8 mouse cellular contexts compared by ENCODE assay signal in genomic region chr8:85554391-85555180, GRCm38 (mm10). TPM values are rescaled to one million over a fixed set of nuclear protein-coding genes. Genes with fewer than 3 reads are reported as not detected.
DNase-seq lines count a peak whose midpoint lies in the region; ATAC-seq and TF ChIP-seq lines count a peak whose summit lies in the region.

No protein-coding gene starts in this region.

- TF ChIP-seq CTCF in ES-Bruce4 (IDR thresholded peaks at IDR 0.05; ENCODE audit: low read depth, low read length) = no peak
- no peak for TF ChIP-seq CTCF in heart, postnatal 0 days (IDR thresholded peaks at IDR 0.05; ENCODE audit: low read depth)

- no peak for TF ChIP-seq POLR2A in ES-Bruce4 (IDR thresholded peaks at IDR 0.05; ENCODE audit: insufficient read depth, low read length)

- H3K27ac ChIP-seq in ES-Bruce4 (ENCODE audit: insufficient read depth, low read length) = peak overlapping the region; percentile 79
- H3K27ac ChIP-seq in heart, postnatal 0 days (ENCODE audit: low read depth) = peak overlapping the region; percentile 96
- H3K27ac ChIP-seq in midbrain, embryonic 10.5 days (replicated peaks) = peak overlapping the region; percentile 94

- no peaks in the 10 kb centered on the region for H3K4me1 ChIP-seq in ES-Bruce4 (ENCODE audit: control insufficient read depth, insufficient read depth, low read length)
- 0 out of 2 replicates have a peak, but pooled peaks cover 11% of the 10 kb centered on the region for H3K4me1 ChIP-seq in heart, postnatal 0 days (ENCODE audit: control insufficient read depth, insufficient read depth)
- peaks cover 13% of the 10 kb centered on the region for H3K4me1 ChIP-seq in midbrain, embryonic 10.5 days

- peak overlapping the region; percentile 84 for H3K4me3 ChIP-seq in ES-Bruce4 (ENCODE audit: low read depth, low read length)
- peak overlapping the region; percentile 95 for H3K4me3 ChIP-seq in heart, postnatal 0 days (ENCODE audit: low read depth, low read length)
- peak overlapping the region; percentile 93 for H3K4me3 ChIP-seq in midbrain, embryonic 10.5 days

- peak; percentile 74 for ATAC-seq in heart, postnatal 0 days (ENCODE audit: insufficient read depth, low read depth)

- peaks cover 39% of the 10 kb centered on the region for H3K36me3 ChIP-seq in ES-Bruce4 (ENCODE audit: control insufficient read depth, insufficient read depth, low read length, poor library complexity, severe bottlenecking)
- H3K36me3 ChIP-seq in heart, postnatal 0 days (replicated peaks; ENCODE audit: control insufficient read depth, insufficient read depth, low read length) = peaks cover 30% of the 10 kb centered on the region
- peaks cover 40% of the 10 kb centered on the region for H3K36me3 ChIP-seq in midbrain, embryonic 10.5 days

- H3K4me2 ChIP-seq in heart, postnatal 0 days (ENCODE audit: low read depth, low read length) = peak overlapping the region; percentile 96

- peak; percentile 27 to 49 for DNase-seq in heart, adult 18-20 months
- DNase-seq in heart, adult 8-10 months (ENCODE audit: low spot score) = no peak
- DNase-seq in embryo, embryonic 11 days = peak; percentile 64
- DNase-seq in heart, postnatal 0 days (ENCODE audit: low spot score) = peak; percentile 31
- peak; percentile 8 to 21 for DNase-seq in layer of hippocampus, postnatal 36 days
- peak; percentile 13 for DNase-seq in midbrain, embryonic 10.5 days (ENCODE audit: low spot score)
- peak; percentile 67 for DNase-seq in telencephalon, adult 2 months (ENCODE audit: low read depth, low spot score)

- no peak for TF ChIP-seq EP300 in ES-Bruce4 (IDR thresholded peaks at IDR 0.05; ENCODE audit: insufficient read depth, low read depth, low read length)
- no peak for TF ChIP-seq EP300 in heart, postnatal 0 days (IDR thresholded peaks at IDR 0.05; ENCODE audit: low read depth)

- H3K9me3 ChIP-seq in ES-Bruce4 (replicated peaks; ENCODE audit: control insufficient read depth, insufficient read depth, low read length, poor library complexity, severe bottlenecking) = peaks cover 6% of the 10 kb centered on the region
- H3K9me3 ChIP-seq in heart, postnatal 0 days (replicated peaks; ENCODE audit: control insufficient read depth, low read length) = no peaks in the 10 kb centered on the region
- H3K9me3 ChIP-seq in midbrain, embryonic 10.5 days (replicated peaks) = no peaks in the 10 kb centered on the region

- under 1% methylated on average over 48 of the region's 66 CpGs for WGBS in heart, postnatal 0 days
- WGBS in midbrain, embryonic 10.5 days = 5% methylated on average over 66 of the region's 66 CpGs

- H3K27me3 ChIP-seq in ES-Bruce4 (ENCODE audit: control insufficient read depth, insufficient read depth, low read length, poor library complexity, severe bottlenecking) = no peaks in the 10 kb centered on the region; the same call in 1 of the 2 replicates
- no peaks in the 10 kb centered on the region for H3K27me3 ChIP-seq in heart, postnatal 0 days (ENCODE audit: control insufficient read depth, insufficient read depth, low read length)
- no peaks in the 10 kb centered on the region for H3K27me3 ChIP-seq in midbrain, embryonic 10.5 days (ENCODE audit: low read depth, poor library complexity, severe bottlenecking)

- H3K9ac ChIP-seq in ES-Bruce4 (ENCODE audit: low read depth, poor library complexity, severe bottlenecking) = peak overlapping the region; percentile 95
- peak overlapping the region; percentile 97 for H3K9ac ChIP-seq in heart, postnatal 0 days (replicated peaks; ENCODE audit: low read depth, low read length)

RNA-seq across cellular contexts. Expression of gene Dnaja2, which starts 0.6 kb away (rescaled TPM):
- total RNA-seq in heart, adult 18-20 months (2021) = 100 to 1,000 TPM; 284 to 287 TPM
- 100 to 1,000 TPM; 222 to 298 (median 267) TPM for total RNA-seq in heart, adult 8-10 months (2022)
- 221 and 234 TPM in 2 replicates for polyA plus RNA-seq in ES-Bruce4 (2011; ENCODE audit: insufficient read depth, insufficient read length, low read depth, missing spikeins)
- 72.3 and 104 TPM in 2 replicates for total RNA-seq in heart, postnatal 0 days (2014; rRNA removed; ENCODE audit: low replicate concordance)
- polyA plus RNA-seq in heart, postnatal 0 days (2015; fragmentation: Nextera tagmentation; extraction: Ambion mirVana) = 150 and 161 TPM in 2 replicates
- 100 to 1,000 TPM; 184 to 213 TPM for total RNA-seq in layer of hippocampus, postnatal 36 days (2021)
- 187 and 195 TPM in 2 replicates for polyA plus RNA-seq in midbrain, embryonic 10.5 days (2016; fragmentation: Nextera tagmentation; extraction: Ambion mirVana)
